Mouse (Mus musculus): ENCODE results near the gene Pfkm.

DNA sequence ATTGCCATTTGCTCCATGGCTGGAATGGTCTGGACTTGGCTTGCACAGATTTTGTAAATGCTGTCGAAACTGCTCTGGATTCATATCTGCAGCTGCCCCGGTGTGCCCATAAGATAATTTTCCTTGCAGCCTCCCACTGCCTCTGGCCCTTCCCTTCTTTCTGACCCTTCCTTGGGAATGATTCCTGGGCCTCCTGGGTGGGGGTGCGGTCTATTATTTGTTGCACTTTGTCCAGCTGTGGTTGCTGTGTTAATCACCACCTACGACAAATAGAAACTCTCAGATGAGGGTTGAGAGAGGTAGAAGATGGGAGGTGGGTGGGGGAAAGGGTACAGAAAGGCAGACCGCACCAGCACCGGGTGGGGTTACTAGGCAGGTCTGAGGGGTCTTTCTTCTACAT, 14.8 kb downstream of the Pfkm start:
- TF ChIP-seq EP300 (IDR thresholded peaks at IDR 0.05; ENCODE audit: low read depth), result no peak
- TF ChIP-seq CTCF (IDR thresholded peaks at IDR 0.05; ENCODE audit: low read depth), result no peak

All from liver, postnatal 0 days (tissue).